Mouse (Mus musculus) stomach, embryonic 14.5 days (tissue): ENCODE data around the gene Zkscan3. TPM values are rescaled to one million over a fixed set of nuclear protein-coding genes. Genes with fewer than 3 reads are reported as not detected.

Experiments used
- ATAC-seq: fragments of 200-750 bp; cut with Nextera tagmentation; 2 replicates; pipeline ENCODE4 v1.8.0; 2017; ENCODE audit warnings: low read depth, moderate TSS enrichment; ENCODE audit not compliant: insufficient number of reproducible peaks, insufficient read depth, low FRiP score
- H3K27ac ChIP-seq: fragments of 300-500 bp; sonication (generic); 2 replicates; pipeline ENCODE4 v1.5.1; 2014; ENCODE audit warnings: mild to moderate bottlenecking, low read length, moderate library complexity, mixed read lengths
- H3K27me3 ChIP-seq: fragments of 300-500 bp; sonication (generic); 2 replicates; pipeline ENCODE4 v1.6.1; 2014; ENCODE audit warnings: low read length, control low read depth, mixed read lengths; ENCODE audit not compliant: control insufficient read depth, insufficient read depth
- H3K36me3 ChIP-seq: fragments of 300-500 bp; sonication (generic); 2 replicates; pipeline ENCODE4 v1.6.1; 2014; ENCODE audit warnings: mild to moderate bottlenecking, control low read depth, low read length, moderate library complexity, mixed read lengths; ENCODE audit not compliant: control insufficient read depth, insufficient read depth
- H3K4me1 ChIP-seq: fragments of 300-500 bp; sonication (generic); 2 replicates; pipeline ENCODE4 v1.6.1; 2014; ENCODE audit warnings: low read length, control low read depth, mixed read lengths; ENCODE audit not compliant: control insufficient read depth, insufficient read depth
- H3K4me2 ChIP-seq: fragments of 300-500 bp; sonication (generic); replicated peaks from 2 replicates; pipeline ENCODE4 v1.6.1; 2014; ENCODE audit warnings: low read depth, low read length, control low read depth
- H3K4me3 ChIP-seq: fragments of 300-500 bp; sonication (generic); 2 replicates; pipeline ENCODE4 v1.5.1; 2014; ENCODE audit warnings: low read depth, low read length, control low read depth
- H3K9ac ChIP-seq: fragments of 300-500 bp; sonication (generic); replicated peaks from 2 replicates; pipeline ENCODE4 v1.6.1; 2014; ENCODE audit warnings: low read depth, mild to moderate bottlenecking, control low read depth, low read length, moderate library complexity, mixed read lengths
- H3K9me3 ChIP-seq: fragments of 300-500 bp; sonication (generic); 2 replicates; pipeline ENCODE4 v1.6.1; 2016; ENCODE audit warnings: low read depth, low read length, control low read depth; ENCODE audit not compliant: control insufficient read depth
- WGBS: fragments of 180-500 bp; shearing (Covaris S2); extraction: QIAGEN DNeasy Blood & Tissue Kit; methylation state at CpG from one replicate; pipeline ENCODE4 v1.1.7; 2014; 5-methylcytosine and 5-hydroxymethylcytosine counted together
- polyA plus RNA-seq: library from polyadenylated mRNA; unstranded; fragments of >200 nt; fragmentation: Nextera tagmentation; extraction: Ambion mirVana; gene quantifications from 2 replicates; pipeline ENCODE4 v1.2.1, GENCODE M21; 2014

The Zkscan3 gene
- polyA plus RNA-seq, 1 experiment from 2014 or later = 81.3 TPM

- Histone ChIP-seq H3K4me3 (no peak overlapping the region), H3K9me3 (no peaks in the 10 kb centered on the region), H3K27ac (no peak overlapping the region), H3K27me3 (no peaks in the 10 kb centered on the region), H3K4me2 (no peak overlapping the region), H3K4me1 (no peaks in the 10 kb centered on the region), H3K9ac (no peak overlapping the region), H3K36me3 (no peaks in the 10 kb centered on the region)
- no peak for ATAC-seq
- WGBS = 89% methylated on average over 2 of the region's 2 CpGs
Observed at GRCm38 (mm10) chr13:21377773-21378172, 24.8 kb downstream of the Zkscan3 start.

DNA sequence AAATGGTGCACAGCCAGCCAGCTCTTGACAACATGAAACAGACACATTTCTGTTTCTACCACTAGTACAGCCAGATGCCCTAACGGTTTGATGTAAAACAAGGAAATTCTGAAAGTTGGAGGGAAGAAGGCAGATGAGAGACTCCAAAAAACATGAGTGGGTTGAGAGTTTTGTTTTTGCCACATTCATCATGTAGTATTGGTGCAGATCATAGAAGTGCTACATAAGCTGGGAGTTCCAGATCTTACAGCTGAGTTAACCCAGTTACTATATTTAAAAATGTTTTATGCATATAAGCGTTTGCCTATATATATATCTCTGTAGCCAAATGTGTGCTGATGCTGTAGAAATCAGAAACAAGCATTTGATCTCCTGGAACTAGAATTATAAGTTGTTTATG lies 29.9 kb downstream of the Zkscan3 start:
- no peaks in the 10 kb centered on the region for H3K9me3 ChIP-seq
- no peaks in the 10 kb centered on the region for H3K4me1 ChIP-seq
- peaks cover 27% of the 10 kb centered on the region for H3K36me3 ChIP-seq
- no peak overlapping the region for H3K4me2 ChIP-seq
- H3K27ac ChIP-seq = no peak overlapping the region
- no peak overlapping the region for H3K4me3 ChIP-seq
- no peak overlapping the region for H3K9ac ChIP-seq
- whole genome bisulfite sequencing = 91% methylated on average over 2 of the region's 2 CpGs
- ATAC-seq = no peak
- H3K27me3 ChIP-seq = no peaks in the 10 kb centered on the region

GRCm38 (mm10) chr13:21366635-21367034 lies 35.9 kb downstream of the Zkscan3 start:
- peaks cover 36% of the 10 kb centered on the region for H3K36me3 ChIP-seq
- H3K4me1 ChIP-seq = peaks cover 15% of the 10 kb centered on the region; the same call in 1 of the 2 replicates
- no peaks in the 10 kb centered on the region for H3K27me3 ChIP-seq
- H3K4me3 ChIP-seq = no peak overlapping the region
- no peak overlapping the region for H3K9ac ChIP-seq
- 72% methylated on average over 6 of the region's 6 CpGs for WGBS
- H3K9me3 ChIP-seq = no peaks in the 10 kb centered on the region
- H3K27ac ChIP-seq = no peak overlapping the region
- ATAC-seq = no peak
- no peak overlapping the region for H3K4me2 ChIP-seq

DNA sequence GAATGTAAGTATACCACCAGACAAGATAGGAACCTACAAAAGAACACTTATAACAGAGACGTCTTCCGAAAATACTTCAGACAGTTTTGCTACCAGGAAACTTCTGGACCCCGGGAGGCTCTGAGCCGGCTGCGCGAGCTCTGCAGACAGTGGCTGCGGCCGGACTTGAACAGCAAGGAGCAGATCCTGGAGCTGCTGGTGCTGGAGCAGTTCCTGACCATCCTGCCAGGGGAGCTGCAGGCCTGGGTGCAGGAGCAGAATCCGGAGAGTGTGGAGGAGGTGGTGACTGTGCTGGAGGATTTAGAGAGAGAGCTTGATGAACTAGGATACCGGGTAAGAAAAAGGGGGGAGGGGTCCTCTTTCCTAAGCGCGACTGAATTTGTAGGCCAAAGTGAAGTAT lies 38.8 kb downstream of the Zkscan3 start:
- WGBS = 70% methylated on average over 12 of the region's 12 CpGs
- peak overlapping the region; percentile 67 for H3K4me3 ChIP-seq
- peak overlapping the region; percentile 69 for H3K4me2 ChIP-seq
- H3K9me3 ChIP-seq = no peaks in the 10 kb centered on the region
- no peak overlapping the region for H3K27ac ChIP-seq
- no peak for ATAC-seq
- H3K4me1 ChIP-seq = peaks cover 15% of the 10 kb centered on the region; the same call in 1 of the 2 replicates
- peaks cover 14% of the 10 kb centered on the region for H3K36me3 ChIP-seq
- no peak overlapping the region for H3K9ac ChIP-seq
- no peaks in the 10 kb centered on the region for H3K27me3 ChIP-seq

GRCm38 (mm10) chr13:21362621-21363248 lies 39.8 kb downstream of the Zkscan3 start, which contains the start of gene Zscan12:
Gene Zscan12, plus strand, starts transcription at chr13:21362820.
- WGBS = under 1% methylated on average over 29 of the region's 29 CpGs
- no peaks in the 10 kb centered on the region for H3K27me3 ChIP-seq
- H3K4me2 ChIP-seq = peak within 1 kb of the TSS; percentile 69
- peaks cover 9% of the 10 kb centered on the region; the same call in 1 of the 2 replicates for H3K36me3 ChIP-seq
- H3K9me3 ChIP-seq = no peaks in the 10 kb centered on the region
- H3K4me3 ChIP-seq = peak within 1 kb of the TSS; percentile 67
- peak; percentile 98 for ATAC-seq
- no peak within 1 kb of the TSS for H3K27ac ChIP-seq
- peaks cover 15% of the 10 kb centered on the region; the same call in 1 of the 2 replicates for H3K4me1 ChIP-seq
- peak within 1 kb of the TSS; percentile 73 for H3K9ac ChIP-seq

GRCm38 (mm10) chr13:21350593-21350992 lies 52.0 kb downstream of the Zkscan3 start:
- ATAC-seq = no peak
- no peak overlapping the region for H3K9ac ChIP-seq
- H3K27ac ChIP-seq = no peak overlapping the region
- H3K4me2 ChIP-seq = no peak overlapping the region
- no peaks in the 10 kb centered on the region for H3K27me3 ChIP-seq
- no peaks in the 10 kb centered on the region for H3K36me3 ChIP-seq
- H3K9me3 ChIP-seq = no peaks in the 10 kb centered on the region
- no peak overlapping the region for H3K4me3 ChIP-seq
- no peaks in the 10 kb centered on the region for H3K4me1 ChIP-seq

DNA sequence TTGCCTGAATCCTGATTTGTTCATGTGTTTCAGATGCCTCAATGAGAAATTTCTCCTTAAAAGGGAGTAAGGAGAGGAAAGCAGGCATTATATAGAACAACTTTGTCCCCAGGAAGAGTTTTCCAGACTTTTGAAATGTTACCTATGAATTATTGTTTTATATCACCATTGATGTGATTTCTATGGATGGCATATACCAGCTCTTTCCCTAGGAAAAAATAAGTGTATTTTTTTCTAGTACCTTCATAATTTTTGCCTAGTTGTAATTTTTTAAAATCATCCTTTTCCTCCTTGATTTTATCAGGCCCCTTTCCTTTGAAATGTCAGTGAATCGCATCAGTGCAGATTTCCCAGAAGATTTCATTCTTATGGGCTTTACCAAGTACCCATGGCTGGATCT lies 55.9 kb downstream of the Zkscan3 start, which contains the start of gene Olfr1367:
Olfr1367 (plus strand) TSS at position 301 of the 400 bp plus-strand sequence.
- Histone ChIP-seq H3K4me3 (no peak within 1 kb of the TSS), H3K9ac (no peak within 1 kb of the TSS), H3K4me2 (no peak within 1 kb of the TSS), H3K4me1 (no peaks in the 10 kb centered on the region), H3K27ac (no peak within 1 kb of the TSS), H3K36me3 (no peaks in the 10 kb centered on the region), H3K27me3 (no peaks in the 10 kb centered on the region), H3K9me3 (no peaks in the 10 kb centered on the region)
- WGBS = 96% methylated on average over 1 of the region's 1 CpGs
- ATAC-seq = no peak
